Mouse (Mus musculus) ES-Bruce4 (cell line): ENCODE results near the gene Zfand4.

Experiments
- CTCF ChIP-seq: IDR thresholded peaks from one replicate; pipeline ENCODE4 v1.8.1; 2011; ENCODE audit warnings: low read depth, low read length
- POLR2A ChIP-seq: IDR thresholded peaks from one replicate; pipeline ENCODE4 v1.8.1; 2011; ENCODE audit warnings: low read length; ENCODE audit not compliant: insufficient read depth

- TF ChIP-seq CTCF: no peak
- no peak for TF ChIP-seq POLR2A
Measured at GRCm38 (mm10) chr6:116351534-116351933, 87.5 kb downstream of the Zfand4 start.
